Mouse (Mus musculus) ovary, postnatal 14 days (tissue): Measurements from ENCODE around the gene Slit3.

Source experiments
- DNase-seq: peaks from one replicate; pipeline ENCODE4 v3.0.0; 2022; ENCODE audit warnings: low spot score

Gene Slit3

GRCm38 (mm10) chr11:35469940-35470339, 348.9 kb downstream of the Slit3 start:
- no peak for DNase-seq

GRCm38 (mm10) chr11:35470853-35471252, 349.8 kb downstream of the Slit3 start:
- no peak for DNase-seq

- no peak for DNase-seq
Observed at GRCm38 (mm10) chr11:35472842-35473616, 352.0 kb downstream of the Slit3 start.

DNA sequence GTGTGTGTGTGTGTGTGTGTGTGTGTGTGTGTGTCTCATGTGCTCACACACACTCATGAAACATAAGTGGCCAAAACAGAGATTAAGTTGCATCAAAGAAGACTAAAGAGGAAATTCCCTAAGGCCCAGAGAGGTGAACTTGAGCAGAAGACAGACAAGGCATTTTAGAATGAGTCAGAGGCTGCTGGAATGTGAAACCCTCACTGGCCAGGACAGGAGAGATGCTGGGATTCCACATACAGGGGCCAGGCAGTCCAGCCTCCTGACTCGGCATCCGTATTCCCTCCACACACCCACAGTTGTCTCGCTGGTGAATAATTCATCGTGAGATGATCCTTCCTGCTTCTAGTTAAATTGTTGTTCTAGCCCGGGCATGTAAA, 352.6 kb downstream of the Slit3 start:
- DNase-seq = no peak

- DNase-seq = no peak
Observed at GRCm38 (mm10) chr11:35480146-35480545, 359.1 kb downstream of the Slit3 start.

DNA sequence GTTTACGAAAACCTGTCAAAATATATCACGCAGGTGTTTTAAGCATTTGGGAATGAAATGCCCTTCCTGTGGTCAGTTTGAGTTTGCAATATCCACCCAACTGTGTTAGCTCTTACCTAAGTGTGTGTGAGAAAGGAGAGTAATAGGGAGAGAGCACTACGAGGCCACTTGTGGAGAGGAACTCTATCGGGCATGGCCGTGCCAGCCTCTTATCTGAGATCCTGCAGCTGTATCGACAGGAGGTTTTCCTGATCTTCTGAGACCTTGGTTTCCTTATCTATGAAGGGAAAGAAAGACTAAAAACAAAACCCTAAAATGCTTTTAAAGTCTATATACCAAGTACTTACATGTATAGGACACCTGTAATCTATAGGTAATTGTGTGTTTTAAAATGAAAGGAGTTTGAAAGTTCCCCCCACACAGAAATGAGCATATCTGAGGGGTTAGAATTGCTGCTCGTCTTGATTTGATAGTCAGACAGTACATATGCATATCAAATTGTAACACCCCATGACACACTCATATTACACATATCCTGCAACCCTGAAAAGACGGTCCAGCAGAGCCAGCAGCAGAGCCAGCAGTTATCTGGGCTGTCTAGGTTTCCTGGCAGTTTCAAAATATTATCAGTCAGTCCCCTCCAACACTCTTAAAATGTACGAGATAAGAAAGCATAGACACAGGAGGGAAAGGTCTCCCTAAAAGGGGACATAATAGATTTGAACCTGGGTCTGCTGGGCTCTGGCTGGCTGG, 360.8 kb downstream of the Slit3 start:
- DNase-seq = no peak

- no peak for DNase-seq
Observed at GRCm38 (mm10) chr11:35487966-35488365, 366.9 kb downstream of the Slit3 start.

DNA sequence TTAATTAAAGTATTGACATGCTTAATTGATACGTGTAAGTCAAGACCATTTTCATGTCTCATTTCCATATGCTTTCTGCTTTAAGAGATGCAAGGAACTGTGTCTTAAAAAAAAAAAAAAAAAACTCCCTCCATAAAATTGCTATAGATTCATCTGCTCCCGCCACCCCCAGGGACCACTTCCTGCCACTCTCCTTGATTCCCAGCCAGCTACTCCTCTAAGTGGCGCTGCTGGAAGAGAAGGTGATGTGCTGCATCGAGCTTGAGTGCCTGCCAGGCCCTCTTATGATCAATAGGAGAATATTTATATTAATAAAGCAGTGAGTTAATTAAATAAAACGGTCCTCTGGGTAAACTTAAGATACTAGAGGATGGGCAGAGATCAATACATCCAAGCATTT, 370.7 kb downstream of the Slit3 start:
- DNase-seq = no peak

- no peak for DNase-seq
Observed at GRCm38 (mm10) chr11:35496874-35497273, 375.9 kb downstream of the Slit3 start.

- no peak for DNase-seq
Observed at GRCm38 (mm10) chr11:35497961-35498360, 376.9 kb downstream of the Slit3 start.

- DNase-seq = no peak
Observed at GRCm38 (mm10) chr11:35502128-35502527, 381.1 kb downstream of the Slit3 start.

- DNase-seq = no peak
Observed at GRCm38 (mm10) chr11:35504051-35504450, 383.0 kb downstream of the Slit3 start.

- no peak for DNase-seq
Observed at GRCm38 (mm10) chr11:35504916-35505315, 383.9 kb downstream of the Slit3 start.

GRCm38 (mm10) chr11:35505316-35505715, 384.3 kb downstream of the Slit3 start:
- no peak for DNase-seq

GRCm38 (mm10) chr11:35505817-35506216, 384.8 kb downstream of the Slit3 start:
- no peak for DNase-seq

DNA sequence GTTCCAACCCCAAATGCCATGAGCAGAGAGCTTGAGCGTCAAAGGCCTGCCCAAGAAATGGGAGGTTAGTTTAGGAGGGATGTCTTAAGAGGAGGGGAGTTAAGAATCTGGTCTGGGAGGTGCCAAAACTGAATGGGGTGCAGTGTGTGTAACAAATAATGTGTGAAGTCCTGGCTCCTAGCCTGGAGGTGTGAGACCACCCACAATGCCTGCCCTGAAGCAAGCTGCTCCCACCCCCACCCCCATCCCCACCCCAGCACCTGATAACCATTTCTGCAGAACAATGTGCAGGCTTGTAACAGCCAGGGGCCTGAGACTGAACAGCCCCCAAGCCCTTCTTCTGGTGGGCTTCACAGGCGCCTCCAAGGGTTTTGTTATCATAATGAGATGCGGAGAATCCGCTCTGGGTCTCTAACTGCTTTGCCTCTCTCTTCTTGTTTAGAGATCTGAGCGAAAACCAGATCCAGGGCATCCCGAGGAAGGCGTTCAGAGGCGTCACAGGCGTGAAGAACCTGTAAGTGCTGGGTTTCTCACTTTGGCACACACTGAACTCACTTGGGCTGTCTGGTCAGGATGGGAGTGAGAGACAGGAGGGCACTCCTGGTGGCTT, 386.9 kb downstream of the Slit3 start:
- no peak for DNase-seq

DNA sequence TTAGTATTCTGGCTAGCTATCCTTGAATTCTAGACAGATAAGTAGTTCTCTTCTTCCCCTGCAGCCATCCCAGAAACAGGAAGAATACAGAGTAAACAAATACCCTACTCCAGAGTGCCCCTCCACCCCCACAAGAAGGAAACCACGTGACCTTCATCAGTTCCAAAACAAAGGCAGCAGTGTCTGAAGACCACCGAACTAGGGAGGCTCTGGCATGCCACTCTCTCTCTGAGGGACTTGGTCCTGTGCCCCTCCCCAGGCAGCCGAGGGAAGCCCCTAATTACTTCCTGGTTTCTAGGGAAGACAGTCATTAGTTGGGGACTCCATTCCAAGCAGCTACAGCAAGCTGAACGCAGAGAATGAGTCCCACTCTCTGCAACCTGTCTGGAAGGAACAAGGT, 391.7 kb downstream of the Slit3 start:
- DNase-seq = no peak

DNA sequence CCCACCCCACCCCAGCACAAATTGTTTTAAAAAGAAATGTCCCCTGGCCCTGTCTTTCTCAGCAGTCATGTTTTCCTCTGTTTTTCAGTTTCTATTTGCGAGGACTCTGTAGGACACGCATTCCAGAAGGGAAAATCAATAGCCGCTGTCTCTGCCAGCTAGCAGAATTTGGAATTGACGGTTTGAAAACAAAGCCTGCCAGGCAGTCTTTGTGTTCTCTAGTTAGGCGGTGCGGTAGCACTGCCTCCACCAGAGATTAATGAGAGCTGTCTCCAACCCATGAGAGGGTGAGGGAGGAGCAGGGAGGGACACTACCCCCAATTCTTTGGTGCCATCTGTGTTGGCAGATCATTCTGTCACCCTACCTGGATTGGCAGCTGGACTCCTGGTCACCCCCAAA, 392.3 kb downstream of the Slit3 start:
- no peak for DNase-seq

DNA sequence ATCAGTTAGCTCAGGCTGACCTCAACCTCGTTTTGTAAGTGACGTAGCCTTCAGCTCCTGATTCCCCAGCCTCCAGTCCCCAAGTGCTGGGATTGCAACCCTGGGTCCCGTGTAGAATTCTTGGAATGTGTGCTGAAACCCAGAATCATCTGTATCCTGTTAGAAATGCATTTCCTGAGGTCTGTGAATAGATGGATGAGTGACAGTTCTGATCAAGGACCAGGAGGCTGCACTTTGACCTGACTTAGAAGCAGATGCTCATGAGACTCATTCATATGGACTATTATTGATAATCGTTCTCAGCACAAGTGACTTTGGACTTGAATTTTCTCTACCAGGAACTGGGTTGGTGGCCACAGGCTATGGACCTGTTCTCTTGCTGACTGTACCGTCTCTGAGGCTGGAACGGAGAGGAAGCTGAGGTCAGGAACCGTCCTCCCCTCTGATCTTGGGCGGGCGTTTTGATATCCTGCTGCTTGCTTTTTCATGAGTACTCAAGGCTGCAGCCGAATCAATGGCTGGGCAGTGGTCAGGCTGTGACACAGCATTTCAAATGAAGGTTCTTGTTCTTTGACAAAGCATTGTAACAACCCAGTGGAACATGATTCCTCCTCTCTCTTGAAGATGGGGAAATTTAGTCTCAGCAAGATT, 401.9 kb downstream of the Slit3 start:
- no peak for DNase-seq

GRCm38 (mm10) chr11:35523773-35524172, 402.7 kb downstream of the Slit3 start:
- DNase-seq = no peak

GRCm38 (mm10) chr11:35526219-35526762, 405.3 kb downstream of the Slit3 start:
- DNase-seq = no peak

DNA sequence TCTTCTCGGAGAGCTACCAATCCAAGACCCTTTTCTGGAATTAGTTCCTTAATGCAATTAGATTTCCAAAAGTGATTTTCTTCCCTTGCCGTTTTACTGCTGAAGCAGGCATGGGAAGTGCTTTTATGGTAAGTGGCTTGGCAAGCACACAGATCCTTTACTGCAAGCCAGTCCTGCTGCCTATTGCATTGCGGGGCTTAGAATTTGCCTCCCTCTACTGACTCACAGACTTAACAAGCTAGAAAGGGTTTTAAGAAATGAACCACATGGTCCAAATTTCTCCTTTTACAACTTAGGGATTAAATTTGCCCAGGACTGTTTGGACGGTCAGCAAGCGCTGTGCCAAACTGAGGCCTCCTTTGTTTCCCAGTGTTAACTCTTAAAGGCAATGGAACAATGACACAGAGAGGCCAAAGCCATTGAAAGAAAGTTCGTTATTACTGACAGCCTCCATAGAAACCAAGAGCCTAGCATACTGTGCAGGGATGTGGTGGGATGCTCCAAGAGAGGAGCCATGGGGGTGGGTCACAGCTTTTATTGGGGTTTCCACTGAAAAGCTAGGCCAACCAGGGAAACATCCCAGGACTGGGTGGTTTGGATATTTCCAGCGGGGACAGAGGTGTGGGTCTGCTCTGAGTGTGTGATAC, 406.9 kb downstream of the Slit3 start:
- no peak for DNase-seq
